8 mouse cellular contexts compared by ENCODE assay signal in genomic region chr2:83813273-83813892, GRCm38 (mm10). TPM values are rescaled to one million over a fixed set of nuclear protein-coding genes. Genes with fewer than 3 reads are reported as not detected.
A peak's percentile ranks its signal among the peaks of the same experiment; 100 is the strongest.
DNase-seq lines count a peak whose midpoint lies in the region; ATAC-seq and TF ChIP-seq lines count a peak whose summit lies in the region.

No protein-coding gene starts in this region.

- H3K27me3 ChIP-seq in megakaryocyte, embryonic 14.5 days (replicated peaks), result peaks cover 46% of the 10 kb centered on the region
- peaks cover 12% of the 10 kb centered on the region; the same call in 1 of the 2 replicates for H3K27me3 ChIP-seq in intestine, postnatal 0 days (replicated peaks; ENCODE audit: control insufficient read depth, insufficient read depth, low read length)

- no peaks in the 10 kb centered on the region for H3K9me3 ChIP-seq in megakaryocyte, embryonic 14.5 days
- H3K9me3 ChIP-seq in intestine, postnatal 0 days (ENCODE audit: control insufficient read depth), result no peaks in the 10 kb centered on the region

- H3K27ac ChIP-seq in intestine, postnatal 0 days (ENCODE audit: low read depth, low read length), result no peak overlapping the region

- no peak for ATAC-seq in megakaryocyte, adult 5-6 weeks (ENCODE audit: poor library complexity, severe bottlenecking)
- no peak for ATAC-seq in intestine, postnatal 0 days

- H3K36me3 ChIP-seq in megakaryocyte, embryonic 14.5 days (replicated peaks; ENCODE audit: low read length), result no peaks in the 10 kb centered on the region
- no peaks in the 10 kb centered on the region for H3K36me3 ChIP-seq in intestine, postnatal 0 days (ENCODE audit: control insufficient read depth, insufficient read depth)

- WGBS in intestine, postnatal 0 days, result 14% methylated on average over 10 of the region's 10 CpGs

- DNase-seq in adrenal gland, adult 2 months, result peak; percentile 9
- no peak for DNase-seq in adrenal gland, adult (ENCODE audit: inconsistent age in 2 of 2, low spot score in 1 of 2)
- peak; percentile 36 for DNase-seq in retina, embryonic 14.5 days (ENCODE audit: low spot score)
- no peak for DNase-seq in urinary bladder, postnatal 4 days (ENCODE audit: low spot score in 2 of 2)
- DNase-seq in gastrocnemius, postnatal 10 days, result no peak

- TF ChIP-seq CTCF in intestine, postnatal 0 days (IDR thresholded peaks at IDR 0.05; ENCODE audit: low read depth), result no peak

- no peak overlapping the region for H3K9ac ChIP-seq in intestine, postnatal 0 days (ENCODE audit: low read depth, low read length)

- peak overlapping the region; percentile 90 for H3K4me2 ChIP-seq in intestine, postnatal 0 days (replicated peaks; ENCODE audit: low read depth)

- H3K4me3 ChIP-seq in megakaryocyte, embryonic 14.5 days (replicated peaks), result peak overlapping the region; percentile 93
- peak overlapping the region; percentile 55 for H3K4me3 ChIP-seq in intestine, postnatal 0 days (ENCODE audit: low read depth, low read length)

- H3K4me1 ChIP-seq in megakaryocyte, embryonic 14.5 days, result peaks cover 19% of the 10 kb centered on the region
- H3K4me1 ChIP-seq in intestine, postnatal 0 days (replicated peaks; ENCODE audit: control insufficient read depth, insufficient read depth, low read length), result no peaks in the 10 kb centered on the region

RNA-seq across cellular contexts. Expression of gene Fam171b, which starts 0.9 kb away (rescaled TPM):
- total RNA-seq in adrenal gland, adult 2 months (2021), result 1 to 10 TPM; 4.2 to 5.9 TPM
- 1.0 and 1.3 TPM in 2 replicates for polyA plus RNA-seq in adrenal gland, adult 2 months (2012; rRNA removed)
- not detected in 2 replicates for polyA plus RNA-seq in megakaryocyte, embryonic 14.5 days (2012; ENCODE audit: insufficient read depth, low replicate concordance)
- 0.11 and 0.14 TPM in 2 replicates for total RNA-seq in megakaryocyte, adult 5-6 weeks (2015)
- not detected in 2 replicates for total RNA-seq in megakaryocyte, adult 5-6 weeks (2017)
- 3.6 and 4.2 TPM in 2 replicates for polyA plus RNA-seq in intestine, postnatal 0 days (2015; fragmentation: Nextera tagmentation; extraction: Ambion mirVana)
- 1 to 10 TPM; 3.9 to 5.5 TPM for total RNA-seq in gastrocnemius, postnatal 10 days (2021)

Comparison
In these comparisons a context has a peak if more than half of its experiments do, and no peak if none do; other contexts are left out.
1. DNase-seq: peak in adrenal gland, adult 2 months (single experiment) and retina, embryonic 14.5 days (single experiment); none in adrenal gland, adult (0 of 2), urinary bladder, postnatal 4 days (0 of 2) and gastrocnemius, postnatal 10 days (single experiment).
2. RNA of gene Fam171b, which starts 0.9 kb away (total RNA-seq): 4.2 to 5.9 TPM in adrenal gland, adult 2 months and 3.9 to 5.5 TPM in gastrocnemius, postnatal 10 days; 0.11 to 0.14 TPM in megakaryocyte, adult 5-6 weeks; every median in the first group is over 4 times any median in the second.